Mouse (Mus musculus): ENCODE data around the gene Zbtb2.
A peak's percentile ranks its signal among the peaks of the same experiment; 100 is the strongest.

Zbtb2 gene

GRCm38 (mm10) chr10:4334039-4334683 is 53.7 kb downstream of the Zbtb2 start:
- peak; percentile 95 for DNase-seq (ENCODE audit: low read depth, low spot score)

- peak; percentile 99 for DNase-seq (ENCODE audit: low read depth, low spot score)
Measured at GRCm38 (mm10) chr10:4333319-4333718, 54.6 kb downstream of the Zbtb2 start.

- peak; percentile 69 for DNase-seq (ENCODE audit: low read depth, low spot score)
Measured at GRCm38 (mm10) chr10:4332228-4332979, 55.5 kb downstream of the Zbtb2 start.

- peak; percentile 52 for DNase-seq (ENCODE audit: low read depth, low spot score)
Measured at GRCm38 (mm10) chr10:4327716-4328115, 60.2 kb downstream of the Zbtb2 start.

GRCm38 (mm10) chr10:4325562-4325961 is 62.3 kb downstream of the Zbtb2 start:
- DNase-seq (ENCODE audit: low read depth, low spot score): no peak

- no peak for DNase-seq (ENCODE audit: low read depth, low spot score)
Measured at GRCm38 (mm10) chr10:4323885-4324284, 64.0 kb downstream of the Zbtb2 start.

Measured in ES-CJ7 (cell line).